Mouse (Mus musculus): Measurements from ENCODE around the gene Ccdc88c. TPM values are rescaled to one million over a fixed set of nuclear protein-coding genes. Genes with fewer than 3 reads are reported as not detected.
A peak's percentile ranks its signal among the peaks of the same experiment; 100 is the strongest.

Gene Ccdc88c
- polyA plus RNA-seq, 1 experiment from 2014 or later, result 6.7 TPM

DNA sequence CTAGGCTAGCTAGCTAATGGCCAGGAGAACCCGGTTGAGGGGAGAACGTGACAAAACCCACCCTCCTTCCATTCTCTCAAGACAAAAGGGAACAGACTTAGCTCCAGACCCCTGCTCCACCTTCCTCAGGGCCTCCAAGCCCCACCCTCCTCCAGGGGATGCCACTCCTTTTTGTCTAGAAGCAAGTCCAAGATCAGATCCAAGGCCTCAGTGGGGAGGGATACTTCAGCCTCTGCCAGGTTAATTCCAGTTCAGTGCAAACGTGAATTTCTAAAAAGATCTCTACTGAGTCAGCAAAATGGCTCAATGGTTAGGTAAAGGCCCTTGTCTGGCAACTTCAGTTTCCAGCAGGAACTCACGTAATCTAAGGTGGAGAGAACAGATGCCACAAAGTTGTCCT is 20.2 kb downstream of the Ccdc88c start:
- peaks cover 5% of the 10 kb centered on the region; the same call in 1 of the 2 replicates for H3K27me3 ChIP-seq
- no peaks in the 10 kb centered on the region for H3K36me3 ChIP-seq
- 37% methylated on average over 4 of the region's 4 CpGs for WGBS
- no peak for ATAC-seq (ENCODE audit: insufficient number of reproducible peaks, low FRiP score, low TSS enrichment, low read depth)
- H3K9ac ChIP-seq, result no peak overlapping the region
- H3K4me2 ChIP-seq (replicated peaks), result no peak overlapping the region
- H3K27ac ChIP-seq (replicated peaks), result peak overlapping the region; percentile 63; the same call in 1 of the 2 replicates
- H3K9me3 ChIP-seq (replicated peaks), result no peaks in the 10 kb centered on the region
- no peak overlapping the region for H3K4me3 ChIP-seq (replicated peaks)
- peaks cover 32% of the 10 kb centered on the region for H3K4me1 ChIP-seq

GRCm38 (mm10) chr12:101007968-101008481 is 20.8 kb downstream of the Ccdc88c start:
- WGBS, result 32% methylated on average over 10 of the region's 10 CpGs

GRCm38 (mm10) chr12:101007427-101007826 is 21.4 kb downstream of the Ccdc88c start:
- peaks cover 2% of the 10 kb centered on the region; the same call in 1 of the 2 replicates for H3K27me3 ChIP-seq
- no peak overlapping the region for H3K4me3 ChIP-seq (replicated peaks)
- H3K36me3 ChIP-seq, result no peaks in the 10 kb centered on the region
- H3K4me1 ChIP-seq, result peaks cover 32% of the 10 kb centered on the region
- H3K4me2 ChIP-seq (replicated peaks), result no peak overlapping the region
- H3K9ac ChIP-seq, result no peak overlapping the region
- H3K9me3 ChIP-seq (replicated peaks), result no peaks in the 10 kb centered on the region
- 78% methylated on average over 9 of the region's 9 CpGs for WGBS
- no peak for ATAC-seq (ENCODE audit: insufficient number of reproducible peaks, low FRiP score, low TSS enrichment, low read depth)
- H3K27ac ChIP-seq (replicated peaks), result no peak overlapping the region

More at GRCm38 (mm10) chr12:101007968-101008481, 20.8 kb downstream of the Ccdc88c start:
- no peak overlapping the region for H3K4me3 ChIP-seq (replicated peaks)
- ATAC-seq (ENCODE audit: insufficient number of reproducible peaks, low FRiP score, low TSS enrichment, low read depth), result no peak
- no peak overlapping the region for H3K4me2 ChIP-seq (replicated peaks)
- peaks cover 33% of the 10 kb centered on the region for H3K4me1 ChIP-seq
- H3K27ac ChIP-seq (replicated peaks), result 0 out of 2 replicates have a peak overlapping the region, but pooled peaks have one; percentile 63
- H3K36me3 ChIP-seq, result no peaks in the 10 kb centered on the region
- no peaks in the 10 kb centered on the region for H3K9me3 ChIP-seq (replicated peaks)
- H3K27me3 ChIP-seq, result peaks cover 5% of the 10 kb centered on the region; the same call in 1 of the 2 replicates
- no peak overlapping the region for H3K9ac ChIP-seq

DNA sequence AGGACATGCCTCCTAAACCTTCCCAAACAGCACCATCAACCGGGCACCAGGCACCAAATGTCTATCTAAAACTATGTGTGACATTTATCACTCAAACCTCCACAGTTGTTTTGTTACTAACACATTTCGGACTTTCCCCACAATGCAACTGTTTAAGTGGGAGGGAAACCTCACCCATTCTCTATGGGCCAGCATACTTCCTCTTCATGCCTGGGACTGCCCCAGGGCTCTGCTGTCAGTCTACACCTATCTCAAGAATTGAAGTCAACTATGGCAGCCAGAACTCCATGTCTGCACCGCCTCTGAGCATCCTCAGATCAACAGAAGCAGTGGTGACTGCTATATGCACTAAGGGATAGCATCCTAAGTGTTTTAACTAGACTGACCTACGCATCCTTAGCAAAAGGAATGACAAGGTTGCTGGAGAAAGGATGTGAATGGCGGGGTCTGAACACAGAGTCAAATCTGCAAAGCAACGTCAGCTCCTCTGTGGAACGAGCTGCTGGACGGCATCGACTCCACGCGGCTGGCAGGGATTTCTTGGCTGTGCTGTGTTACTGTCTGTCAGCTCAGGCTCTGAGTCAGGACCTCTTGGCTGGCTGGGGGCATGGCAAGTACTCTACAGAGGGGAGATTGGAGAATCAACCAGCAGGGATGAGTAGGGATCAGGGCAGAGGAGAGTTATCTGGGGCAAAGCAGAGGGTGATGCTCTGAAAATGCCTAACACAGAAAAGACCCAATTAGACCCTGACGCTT is 23.0 kb downstream of the Ccdc88c start:
- H3K4me2 ChIP-seq (replicated peaks), result no peak overlapping the region
- no peak overlapping the region for H3K9ac ChIP-seq
- ATAC-seq (ENCODE audit: insufficient number of reproducible peaks, low FRiP score, low TSS enrichment, low read depth), result no peak
- no peak overlapping the region for H3K27ac ChIP-seq (replicated peaks)
- peaks cover 25% of the 10 kb centered on the region for H3K4me1 ChIP-seq
- no peaks in the 10 kb centered on the region for H3K9me3 ChIP-seq (replicated peaks)
- H3K4me3 ChIP-seq (replicated peaks), result no peak overlapping the region
- no peaks in the 10 kb centered on the region for H3K36me3 ChIP-seq
- 71% methylated on average over 12 of the region's 12 CpGs for WGBS
- H3K27me3 ChIP-seq, result no peaks in the 10 kb centered on the region

- Histone ChIP-seq H3K9me3 (replicated peaks) (no peaks in the 10 kb centered on the region), H3K4me2 (replicated peaks) (no peak overlapping the region), H3K4me3 (replicated peaks) (no peak overlapping the region), H3K27ac (replicated peaks) (no peak overlapping the region), H3K4me1 (peaks cover 25% of the 10 kb centered on the region), H3K36me3 (no peaks in the 10 kb centered on the region), H3K9ac (no peak overlapping the region), H3K27me3 (no peaks in the 10 kb centered on the region)
- 77% methylated on average over 5 of the region's 5 CpGs for WGBS
- ATAC-seq (ENCODE audit: insufficient number of reproducible peaks, low FRiP score, low TSS enrichment, low read depth), result no peak
Measured at GRCm38 (mm10) chr12:101004982-101005381, 23.9 kb downstream of the Ccdc88c start.

GRCm38 (mm10) chr12:101002801-101003513 is 25.9 kb downstream of the Ccdc88c start:
- peak overlapping the region; percentile 74 for H3K27ac ChIP-seq (replicated peaks)
- no peak overlapping the region for H3K4me2 ChIP-seq (replicated peaks)
- H3K9ac ChIP-seq, result no peak overlapping the region
- no peak for ATAC-seq (ENCODE audit: insufficient number of reproducible peaks, low FRiP score, low TSS enrichment, low read depth)
- no peaks in the 10 kb centered on the region for H3K36me3 ChIP-seq
- no peaks in the 10 kb centered on the region for H3K9me3 ChIP-seq (replicated peaks)
- WGBS, result 29% methylated on average over 4 of the region's 4 CpGs
- H3K4me1 ChIP-seq, result peaks cover 33% of the 10 kb centered on the region
- no peaks in the 10 kb centered on the region for H3K27me3 ChIP-seq
- H3K4me3 ChIP-seq (replicated peaks), result no peak overlapping the region

DNA sequence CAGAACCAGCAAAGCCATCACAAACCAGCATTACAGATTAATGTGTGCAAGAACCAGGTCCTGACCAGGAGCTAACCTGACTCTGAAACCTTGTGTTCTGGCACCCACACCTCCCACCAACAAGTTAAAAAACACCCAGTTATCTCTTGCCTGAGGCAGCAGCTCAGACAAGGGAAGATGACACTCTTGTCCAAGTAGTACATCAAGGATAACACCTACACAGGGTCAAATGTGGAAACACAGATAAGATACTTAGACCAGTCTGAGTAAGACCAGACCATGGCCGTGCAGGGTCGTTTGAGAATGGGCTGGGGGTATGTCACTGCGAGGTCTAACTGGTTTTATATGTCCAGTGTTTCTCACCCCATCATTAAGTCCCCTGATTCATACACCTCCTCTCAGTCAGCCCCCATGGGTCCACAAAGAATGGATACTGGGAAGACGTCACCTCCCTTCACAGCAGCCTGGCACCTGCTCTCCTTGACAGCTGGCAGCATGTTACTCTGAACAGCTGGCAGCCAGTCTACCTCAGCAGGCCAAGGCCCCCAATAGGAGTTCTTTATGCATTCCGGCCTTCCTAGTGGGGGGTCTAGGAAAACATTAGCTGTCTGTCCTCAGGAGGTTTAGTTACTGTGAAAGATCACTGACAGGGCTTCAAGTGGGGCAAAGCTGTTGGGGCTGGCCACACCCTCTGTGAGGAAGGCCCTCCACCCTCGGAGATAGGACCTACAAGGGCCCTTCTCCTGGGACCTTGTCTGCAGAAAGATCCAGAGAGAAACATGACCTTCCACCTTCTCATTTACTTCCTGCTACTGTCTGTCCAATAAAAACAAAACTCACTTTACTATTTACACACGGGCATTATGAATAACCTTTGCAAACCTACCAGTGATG is 29.5 kb downstream of the Ccdc88c start:
- no peaks in the 10 kb centered on the region for H3K27me3 ChIP-seq
- H3K4me3 ChIP-seq (replicated peaks), result no peak overlapping the region
- peaks cover 46% of the 10 kb centered on the region for H3K4me1 ChIP-seq
- H3K36me3 ChIP-seq, result no peaks in the 10 kb centered on the region
- no peak overlapping the region for H3K9ac ChIP-seq
- WGBS, result 43% methylated on average over 7 of the region's 7 CpGs
- no peak for ATAC-seq (ENCODE audit: insufficient number of reproducible peaks, low FRiP score, low TSS enrichment, low read depth)
- H3K4me2 ChIP-seq (replicated peaks), result no peak overlapping the region
- H3K27ac ChIP-seq (replicated peaks), result no peak overlapping the region
- H3K9me3 ChIP-seq (replicated peaks), result no peaks in the 10 kb centered on the region

DNA sequence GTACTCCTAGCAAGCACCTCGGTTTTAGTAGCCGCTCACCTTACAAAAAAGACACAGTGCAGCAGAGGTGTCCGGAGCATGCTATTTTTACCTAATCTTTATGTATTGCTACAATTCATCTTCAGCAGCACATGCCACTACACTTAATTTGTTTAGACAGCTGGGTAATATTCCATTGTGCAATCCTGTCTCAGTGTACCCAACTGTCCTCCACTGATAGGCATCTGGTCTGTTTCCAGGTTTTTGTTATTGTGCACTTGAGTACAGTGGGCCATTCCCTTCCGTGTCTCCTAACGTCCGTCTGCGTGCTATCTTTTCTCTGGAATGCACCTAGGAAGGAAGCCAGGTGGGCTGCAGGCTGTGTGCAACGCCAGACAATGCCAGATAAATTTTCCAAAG is 30.3 kb downstream of the Ccdc88c start:
- ATAC-seq (ENCODE audit: insufficient number of reproducible peaks, low FRiP score, low TSS enrichment, low read depth), result no peak
- H3K36me3 ChIP-seq, result no peaks in the 10 kb centered on the region
- no peak overlapping the region for H3K9ac ChIP-seq

DNA sequence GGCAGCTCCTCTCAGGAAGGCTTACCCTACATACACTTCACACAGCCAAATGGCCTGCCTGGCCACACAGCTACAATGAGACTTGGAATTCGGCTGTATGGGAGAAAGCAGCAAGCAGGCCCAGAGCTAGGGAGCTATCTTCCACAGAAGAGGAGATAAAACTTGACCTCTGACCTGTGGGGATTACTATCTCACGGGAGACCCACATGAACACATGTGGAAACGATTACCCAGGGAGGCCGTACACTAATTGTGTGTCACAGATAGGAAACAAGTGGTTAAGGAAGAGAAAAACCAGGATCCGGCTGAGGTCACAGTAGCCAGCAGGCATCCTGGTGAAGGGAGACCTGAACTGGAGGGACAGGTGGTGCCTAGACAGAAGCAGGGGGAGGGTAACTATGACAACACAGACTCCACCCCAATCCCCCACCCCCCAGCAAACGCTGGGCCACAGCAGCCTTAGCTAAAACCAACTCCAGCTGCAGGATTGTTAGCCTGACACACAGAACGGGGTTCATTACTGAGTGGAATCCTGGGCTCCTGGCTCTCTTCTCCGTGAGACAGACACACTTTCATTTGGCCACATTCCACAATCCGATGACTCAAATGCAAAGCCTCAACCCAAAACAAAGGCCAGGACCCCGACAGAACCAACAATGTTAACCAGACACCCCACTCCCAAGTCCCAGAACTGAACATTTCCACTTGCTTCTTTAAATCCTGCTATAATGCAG is 30.9 kb downstream of the Ccdc88c start:
- H3K4me3 ChIP-seq (replicated peaks), result no peak overlapping the region
- peaks cover 39% of the 10 kb centered on the region for H3K4me1 ChIP-seq
- no peaks in the 10 kb centered on the region for H3K27me3 ChIP-seq
- no peak overlapping the region for H3K4me2 ChIP-seq (replicated peaks)
- WGBS, result 11% methylated on average over 10 of the region's 10 CpGs
- H3K36me3 ChIP-seq, result no peaks in the 10 kb centered on the region
- no peak overlapping the region for H3K9ac ChIP-seq
- no peak for ATAC-seq (ENCODE audit: insufficient number of reproducible peaks, low FRiP score, low TSS enrichment, low read depth)
- no peaks in the 10 kb centered on the region for H3K9me3 ChIP-seq (replicated peaks)
- H3K27ac ChIP-seq (replicated peaks), result 0 out of 2 replicates have a peak overlapping the region, but pooled peaks have one; percentile 34

More for the DNA sequence above, 30.3 kb downstream of the Ccdc88c start:
- no peak overlapping the region for H3K4me3 ChIP-seq (replicated peaks)
- H3K4me1 ChIP-seq, result peaks cover 40% of the 10 kb centered on the region
- no peak overlapping the region for H3K4me2 ChIP-seq (replicated peaks)
- 0 out of 2 replicates have a peak overlapping the region, but pooled peaks have one; percentile 34 for H3K27ac ChIP-seq (replicated peaks)
- H3K9me3 ChIP-seq (replicated peaks), result no peaks in the 10 kb centered on the region
- 37% methylated on average over 8 of the region's 8 CpGs for WGBS
- H3K27me3 ChIP-seq, result no peaks in the 10 kb centered on the region

DNA sequence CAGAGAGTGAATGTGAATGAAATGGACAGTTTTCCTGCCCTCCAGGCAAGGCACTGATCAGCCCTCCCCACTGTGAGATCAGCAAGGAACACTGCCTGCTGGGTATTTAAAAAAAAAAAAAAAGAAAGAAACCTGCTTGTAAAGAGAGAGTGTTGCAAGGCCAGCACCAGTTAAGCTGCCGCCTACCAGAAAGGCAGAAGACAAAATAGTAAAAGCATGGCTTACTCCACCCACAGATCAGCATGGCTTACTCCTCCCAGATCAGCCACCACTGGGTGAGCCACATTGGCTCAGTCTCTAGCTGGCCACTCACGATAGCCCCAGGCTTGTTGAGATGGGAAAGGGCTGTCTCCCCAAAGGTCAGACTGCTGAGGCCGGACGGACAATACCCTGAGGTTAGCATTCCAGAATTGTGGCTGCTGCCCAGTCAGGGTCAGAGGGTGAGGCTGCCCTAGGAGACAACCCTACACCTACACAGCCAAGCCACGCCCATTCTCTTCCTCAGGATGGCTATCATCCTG is 32.4 kb downstream of the Ccdc88c start:
- Histone ChIP-seq H3K9me3 (replicated peaks) (no peaks in the 10 kb centered on the region), H3K27me3 (no peaks in the 10 kb centered on the region), H3K4me1 (peaks cover 35% of the 10 kb centered on the region), H3K36me3 (no peaks in the 10 kb centered on the region), H3K9ac (no peak overlapping the region), H3K4me2 (replicated peaks) (no peak overlapping the region), H3K4me3 (replicated peaks) (no peak overlapping the region), H3K27ac (replicated peaks) (no peak overlapping the region)
- WGBS, result 25% methylated on average over 5 of the region's 5 CpGs
- ATAC-seq (ENCODE audit: insufficient number of reproducible peaks, low FRiP score, low TSS enrichment, low read depth), result no peak
